Comparison of ENCODE assay signal across 20 mouse cellular contexts in the genomic region with DNA sequence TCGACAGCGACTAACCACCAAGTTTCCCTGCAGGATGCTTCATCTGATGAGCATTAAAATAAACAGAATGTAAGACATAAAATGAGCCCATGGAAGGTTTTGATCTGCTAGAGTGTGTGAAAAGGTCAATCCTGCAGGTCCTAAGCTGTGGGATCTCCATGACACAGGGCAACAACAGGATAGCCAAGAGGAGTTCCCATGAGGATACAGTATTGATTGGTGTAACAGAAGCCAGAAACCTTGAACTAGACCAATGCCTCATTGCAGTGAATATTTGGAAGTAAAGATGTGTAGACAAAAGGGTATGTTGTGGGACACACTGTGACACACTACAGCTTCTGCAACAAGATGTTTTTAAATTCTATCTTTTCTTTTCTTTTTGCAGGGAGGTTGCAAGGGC.
"Had no signal": no experiment of that assay in that cellular context is flagged by ENCODE, and none has a peak within 500 bp of the region (broad histone marks: within the 10 kb centered on the region; RNA-seq: fewer than 3 reads in every experiment).

No protein-coding gene starts in this region.

- H3K36me3 ChIP-seq: limb, embryonic 10.5 days; liver, embryonic 12.5 days had no signal

- H3K9ac ChIP-seq: heart, embryonic 12.5 days; hindbrain, embryonic 13.5 days; hindbrain, embryonic 15.5 days; kidney, embryonic 15.5 days; limb, embryonic 12.5 days; liver, embryonic 12.5 days; liver, embryonic 14.5 days had no signal

- H3K27ac ChIP-seq: heart, embryonic 10.5 days; hindbrain, embryonic 13.5 days; hindbrain, embryonic 15.5 days; hindbrain, postnatal 0 days; kidney, embryonic 15.5 days; kidney, postnatal 0 days; limb, embryonic 10.5 days; limb, embryonic 12.5 days; liver, embryonic 12.5 days; liver, embryonic 14.5 days had no signal

- H3K27me3 ChIP-seq: heart, embryonic 12.5 days; hindbrain, embryonic 13.5 days; hindbrain, embryonic 15.5 days; kidney, embryonic 15.5 days; limb, embryonic 12.5 days; liver, embryonic 12.5 days had no signal

- DNase-seq: gastrocnemius, postnatal 14 days; gastrocnemius, postnatal 36 days; kidney, adult 11 months; kidney, adult 9 months; kidney, postnatal 36 days; layer of hippocampus, adult 9-11 months; layer of hippocampus, postnatal 36 days; liver had no signal

- ATAC-seq: hindbrain, postnatal 0 days; intestine, embryonic 16.5 days; liver, embryonic 12.5 days had no signal

- H3K4me1 ChIP-seq: heart, embryonic 10.5 days; hindbrain, embryonic 13.5 days; hindbrain, embryonic 15.5 days; limb, embryonic 10.5 days; limb, embryonic 12.5 days had no signal

- H3K4me3 ChIP-seq: heart, embryonic 10.5 days; heart, embryonic 12.5 days; hindbrain, embryonic 13.5 days; hindbrain, embryonic 15.5 days; kidney, embryonic 15.5 days; limb, embryonic 10.5 days; limb, embryonic 12.5 days; liver, embryonic 12.5 days had no signal

- H3K4me2 ChIP-seq: heart, embryonic 12.5 days; hindbrain, embryonic 13.5 days; hindbrain, embryonic 15.5 days; kidney, embryonic 15.5 days; limb, embryonic 12.5 days; liver, embryonic 12.5 days had no signal

- H3K9me3 ChIP-seq: heart, embryonic 10.5 days; heart, embryonic 12.5 days; hindbrain, embryonic 13.5 days; hindbrain, embryonic 15.5 days; kidney, embryonic 15.5 days; limb, embryonic 10.5 days; limb, embryonic 12.5 days; liver, embryonic 12.5 days had no signal
